Mouse (Mus musculus) hindbrain, embryonic 10.5 days (tissue): ENCODE data around the gene Otud7b. TPM values are rescaled to one million over a fixed set of nuclear protein-coding genes. Genes with fewer than 3 reads are reported as not detected.
A peak's percentile ranks its signal among the peaks of the same experiment; 100 is the strongest.

Experiments
- DNase-seq: peaks from one replicate; pipeline ENCODE4 v3.0.0-alpha.2; 2017; ENCODE audit warnings: low spot score
- H3K27ac ChIP-seq: fragments of 300-500 bp; sonication (generic); 2 replicates; pipeline ENCODE4 v1.5.1; 2016; ENCODE audit warnings: mild to moderate bottlenecking, moderate library complexity
- H3K27me3 ChIP-seq: fragments of 300-500 bp; sonication (generic); 2 replicates; pipeline ENCODE4 v1.6.1; 2016; ENCODE audit warnings: mild to moderate bottlenecking; ENCODE audit not compliant: poor library complexity, insufficient read depth, severe bottlenecking
- H3K36me3 ChIP-seq: fragments of 300-500 bp; sonication (generic); 2 replicates; pipeline ENCODE4 v1.6.1; 2016; ENCODE audit warnings: mild to moderate bottlenecking, moderate library complexity
- H3K4me1 ChIP-seq: fragments of 300-500 bp; sonication (generic); replicated peaks from 2 replicates; pipeline ENCODE4 v1.6.1; 2016; ENCODE audit warnings: mild to moderate bottlenecking
- H3K4me3 ChIP-seq: fragments of 300-500 bp; sonication (generic); 2 replicates; pipeline ENCODE4 v1.5.1; 2016; ENCODE audit warnings: mild to moderate bottlenecking, moderate library complexity
- H3K9me3 ChIP-seq: fragments of 300-500 bp; sonication (generic); 2 replicates; pipeline ENCODE4 v1.6.1; 2016; ENCODE audit warnings: mild to moderate bottlenecking, moderate library complexity
- WGBS: fragments of 180-500 bp; shearing (Covaris S2); methylation state at CpG from one replicate; pipeline ENCODE4 v1.1.7; 2016; 5-methylcytosine and 5-hydroxymethylcytosine counted together
- polyA plus RNA-seq: library from polyadenylated mRNA; unstranded; fragments of >200 nt; fragmentation: Nextera tagmentation; extraction: Ambion mirVana; gene quantifications from 2 replicates; pipeline ENCODE4 v1.2.1, GENCODE M21; 2016

The Otud7b gene
- 12.8 and 19.2 TPM in 2 replicates for polyA plus RNA-seq

DNA sequence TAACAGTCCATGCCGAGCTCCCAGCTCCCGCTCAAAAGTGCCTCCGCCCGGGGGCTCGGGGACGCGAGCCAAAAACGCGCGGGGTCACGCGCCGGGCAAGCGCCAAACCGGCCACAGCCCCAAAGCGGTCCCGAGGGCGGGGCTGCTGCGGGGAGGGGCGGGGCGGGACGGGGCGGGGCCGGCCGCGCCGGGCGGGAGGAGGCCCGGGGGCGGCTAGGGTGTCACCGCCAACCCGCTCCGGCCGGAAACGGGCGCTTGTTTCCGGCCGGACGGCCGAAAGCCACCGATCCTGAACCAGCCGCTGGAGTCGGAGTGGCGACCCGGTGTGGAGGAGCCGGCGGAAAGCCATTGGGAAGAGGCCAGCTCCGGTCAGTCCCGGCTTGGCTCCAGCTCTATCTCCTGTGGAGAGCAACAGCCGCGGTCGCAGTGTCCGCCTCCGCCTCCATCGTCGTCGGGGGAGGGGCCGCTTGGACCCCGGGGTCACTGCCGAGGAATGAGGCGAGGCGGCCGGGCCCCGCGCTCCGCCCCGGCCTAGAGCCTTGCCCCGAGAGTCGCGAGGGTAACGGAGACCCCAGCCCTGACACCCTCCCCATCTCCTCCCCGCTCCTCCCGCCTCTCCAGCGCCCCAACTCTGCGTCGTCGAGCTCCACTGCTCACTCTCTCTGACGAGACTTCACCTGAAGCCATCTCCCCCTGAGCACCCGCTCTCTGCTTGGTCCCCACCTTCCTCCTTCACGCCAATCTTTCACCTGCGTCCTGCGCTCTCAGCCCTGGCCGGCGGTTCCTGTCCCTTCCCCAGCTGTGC lies at the start of gene Otud7b:
Gene Otud7b (plus strand): TSS at position 267 of the 805 bp plus-strand sequence.
- Histone ChIP-seq H3K36me3 (0 out of 2 replicates have a peak, but pooled peaks cover 4% of the 10 kb centered on the region), H3K4me1 (peaks cover 41% of the 10 kb centered on the region), H3K27me3 (no peaks in the 10 kb centered on the region), H3K27ac (peak within 1 kb of the TSS; percentile 96), H3K4me3 (peak within 1 kb of the TSS; percentile 96), H3K9me3 (no peaks in the 10 kb centered on the region)
- peak; percentile 88 for DNase-seq
- WGBS: under 1% methylated on average over 84 of the region's 84 CpGs

- Histone ChIP-seq H3K27ac (no peak overlapping the region), H3K9me3 (no peaks in the 10 kb centered on the region), H3K4me1 (peaks cover 22% of the 10 kb centered on the region), H3K27me3 (no peaks in the 10 kb centered on the region), H3K4me3 (no peak overlapping the region), H3K36me3 (peaks cover 17% of the 10 kb centered on the region)
- DNase-seq: no peak
- WGBS: 87% methylated on average over 6 of the region's 6 CpGs
These were observed 49.0 kb upstream of the Otud7b start for GRCm38 (mm10) chr3:96055294-96055693.

GRCm38 (mm10) chr3:96056031-96056430 lies 48.3 kb upstream of the Otud7b start:
- Histone ChIP-seq H3K9me3 (no peaks in the 10 kb centered on the region), H3K36me3 (peaks cover 17% of the 10 kb centered on the region), H3K27me3 (no peaks in the 10 kb centered on the region), H3K4me3 (no peak overlapping the region), H3K27ac (no peak overlapping the region), H3K4me1 (peaks cover 22% of the 10 kb centered on the region)
- DNase-seq: no peak
- WGBS: 81% methylated on average over 4 of the region's 4 CpGs

- no peaks in the 10 kb centered on the region for H3K9me3 ChIP-seq
- peak; percentile 93 for DNase-seq
- no peaks in the 10 kb centered on the region for H3K27me3 ChIP-seq
- H3K27ac ChIP-seq: peak overlapping the region; percentile 93
- peak overlapping the region; percentile 80 for H3K4me3 ChIP-seq
- peaks cover 22% of the 10 kb centered on the region for H3K4me1 ChIP-seq
- peaks cover 13% of the 10 kb centered on the region for H3K36me3 ChIP-seq
- WGBS: under 1% methylated on average over 26 of the region's 26 CpGs
These were observed 46.6 kb upstream of the Otud7b start for GRCm38 (mm10) chr3:96057747-96058204.

DNA sequence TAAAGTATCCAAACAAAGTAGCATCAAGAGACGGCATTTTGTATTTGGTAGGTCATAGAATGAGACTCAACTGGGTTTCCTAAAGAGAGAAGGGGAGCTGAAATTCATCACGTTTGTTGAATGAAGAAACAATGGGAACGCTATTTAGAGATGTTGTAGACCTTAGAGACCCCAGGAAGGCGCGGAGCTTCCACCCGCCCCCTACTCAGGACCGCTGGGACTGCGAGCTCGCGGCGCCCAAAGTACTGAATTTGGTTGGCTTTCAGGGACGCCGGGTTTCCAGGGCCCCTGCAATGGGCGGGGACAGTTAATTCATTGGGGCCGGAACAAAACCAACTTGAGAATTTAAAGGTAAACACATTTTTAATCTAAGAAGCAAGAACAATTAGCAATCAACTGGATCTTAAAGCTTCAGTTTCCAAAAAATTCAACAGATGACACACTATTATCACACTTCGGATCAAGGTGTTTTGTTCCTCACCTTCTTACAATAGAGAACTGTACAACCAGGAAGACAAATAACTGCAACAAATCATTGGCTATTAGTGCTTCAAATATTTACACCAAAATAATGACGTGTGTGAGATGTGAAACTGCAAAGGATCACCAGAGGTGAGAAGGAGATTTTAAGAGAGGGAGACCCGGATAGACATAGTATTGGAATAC lies 46.0 kb upstream of the Otud7b start, which contains the start of gene Vps45:
Gene Vps45 (minus strand): TSS at position 236 of the 666 bp plus-strand sequence.
- WGBS: 4% methylated on average over 18 of the region's 18 CpGs
- Histone ChIP-seq H3K27me3 (no peaks in the 10 kb centered on the region), H3K27ac (peak within 1 kb of the TSS; percentile 93), H3K4me3 (peak within 1 kb of the TSS; percentile 80), H3K9me3 (no peaks in the 10 kb centered on the region), H3K36me3 (peaks cover 11% of the 10 kb centered on the region), H3K4me1 (peaks cover 22% of the 10 kb centered on the region)
- peak; percentile 71 for DNase-seq

- H3K36me3 ChIP-seq: peaks cover 6% of the 10 kb centered on the region; the same call in 1 of the 2 replicates
- H3K4me1 ChIP-seq: peaks cover 22% of the 10 kb centered on the region
- H3K27ac ChIP-seq: no peak overlapping the region
- no peaks in the 10 kb centered on the region for H3K9me3 ChIP-seq
- DNase-seq: no peak
- no peaks in the 10 kb centered on the region for H3K27me3 ChIP-seq
- H3K4me3 ChIP-seq: no peak overlapping the region
- WGBS: 91% methylated on average over 1 of the region's 1 CpGs
These were observed 44.2 kb upstream of the Otud7b start for GRCm38 (mm10) chr3:96060146-96060545.

GRCm38 (mm10) chr3:96063299-96063698 lies 41.0 kb upstream of the Otud7b start:
- Histone ChIP-seq H3K27ac (no peak overlapping the region), H3K36me3 (no peaks in the 10 kb centered on the region), H3K4me1 (peaks cover 6% of the 10 kb centered on the region; the same call in 1 of the 2 replicates), H3K9me3 (no peaks in the 10 kb centered on the region), H3K27me3 (no peaks in the 10 kb centered on the region), H3K4me3 (no peak overlapping the region)
- WGBS: 79% methylated on average over 2 of the region's 2 CpGs
- no peak for DNase-seq

DNA sequence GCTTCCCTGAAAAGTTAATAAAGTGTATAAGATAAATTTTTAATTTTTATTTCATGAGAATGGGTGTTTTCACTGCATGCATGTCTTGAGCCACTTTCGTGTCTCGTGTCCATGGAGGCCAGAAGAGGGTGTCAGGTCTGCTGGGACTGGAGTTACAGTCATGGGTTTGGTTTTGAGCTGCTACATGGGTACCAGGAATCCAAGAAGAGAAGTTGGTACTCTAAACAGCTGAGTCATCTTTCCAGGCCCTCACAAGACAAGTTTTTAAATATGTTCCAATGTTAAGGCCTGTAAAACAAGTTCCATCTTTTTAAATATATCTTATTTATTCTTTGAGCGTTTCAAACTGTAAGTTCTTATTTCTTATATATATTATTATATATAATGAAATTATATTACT lies 40.1 kb upstream of the Otud7b start:
- Histone ChIP-seq H3K36me3 (no peaks in the 10 kb centered on the region), H3K27ac (no peak overlapping the region), H3K27me3 (no peaks in the 10 kb centered on the region), H3K4me1 (no peaks in the 10 kb centered on the region), H3K9me3 (no peaks in the 10 kb centered on the region), H3K4me3 (no peak overlapping the region)
- 92% methylated on average over 3 of the region's 3 CpGs for WGBS
- no peak for DNase-seq

GRCm38 (mm10) chr3:96065147-96065546 lies 39.2 kb upstream of the Otud7b start:
- H3K9me3 ChIP-seq: no peaks in the 10 kb centered on the region

GRCm38 (mm10) chr3:96065754-96066375 lies 38.5 kb upstream of the Otud7b start:
- peak; percentile 33 for DNase-seq
- Histone ChIP-seq H3K4me3 (no peak overlapping the region), H3K4me1 (no peaks in the 10 kb centered on the region), H3K27me3 (no peaks in the 10 kb centered on the region), H3K36me3 (no peaks in the 10 kb centered on the region), H3K27ac (no peak overlapping the region), H3K9me3 (no peaks in the 10 kb centered on the region)
- WGBS: 40% methylated on average over 20 of the region's 20 CpGs

More at GRCm38 (mm10) chr3:96065147-96065546, 39.2 kb upstream of the Otud7b start:
- H3K36me3 ChIP-seq: no peaks in the 10 kb centered on the region
- no peaks in the 10 kb centered on the region for H3K27me3 ChIP-seq
- H3K4me1 ChIP-seq: no peaks in the 10 kb centered on the region
- WGBS: 41% methylated on average over 4 of the region's 4 CpGs
- DNase-seq: no peak
- H3K27ac ChIP-seq: no peak overlapping the region
- no peak overlapping the region for H3K4me3 ChIP-seq

- WGBS: 89% methylated on average over 5 of the region's 5 CpGs
- Histone ChIP-seq H3K36me3 (no peaks in the 10 kb centered on the region), H3K9me3 (no peaks in the 10 kb centered on the region), H3K27me3 (no peaks in the 10 kb centered on the region), H3K4me1 (no peaks in the 10 kb centered on the region), H3K4me3 (no peak overlapping the region), H3K27ac (no peak overlapping the region)
- no peak for DNase-seq
These were observed 37.6 kb upstream of the Otud7b start for GRCm38 (mm10) chr3:96066741-96067140.

DNA sequence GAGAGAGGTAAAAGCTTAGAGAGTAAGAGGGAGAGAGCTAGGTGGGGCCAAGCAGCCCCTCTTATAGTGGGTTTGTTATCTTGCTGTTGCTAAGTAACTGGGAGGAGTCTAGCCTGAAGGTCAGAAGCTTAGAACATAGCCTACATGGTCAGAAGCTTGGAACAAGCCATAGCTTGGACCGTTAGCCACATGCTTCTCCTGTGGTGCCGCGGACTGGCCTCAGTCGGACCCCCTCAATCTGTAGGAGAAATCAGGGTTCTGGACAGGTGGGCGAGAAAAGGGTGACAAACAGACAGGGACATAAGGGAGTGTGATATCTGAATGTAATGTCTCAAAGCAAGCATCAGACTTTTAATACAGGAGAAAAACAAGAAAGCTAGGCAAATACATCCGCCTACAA lies 35.3 kb upstream of the Otud7b start:
- no peak overlapping the region for H3K27ac ChIP-seq
- no peaks in the 10 kb centered on the region for H3K9me3 ChIP-seq
- no peaks in the 10 kb centered on the region; the same call in 1 of the 2 replicates for H3K4me1 ChIP-seq
- no peaks in the 10 kb centered on the region for H3K27me3 ChIP-seq
- H3K4me3 ChIP-seq: no peak overlapping the region
- DNase-seq: no peak
- H3K36me3 ChIP-seq: no peaks in the 10 kb centered on the region
- whole genome bisulfite sequencing: 95% methylated on average over 6 of the region's 6 CpGs
